Comparison of ENCODE assay signal across 12 mouse cellular contexts in genomic region chr12:58638260-58638659, GRCm38 (mm10).
DNase-seq lines count a peak whose midpoint lies in the region; ATAC-seq lines count a peak whose summit lies in the region.
"Had no signal": no experiment of that assay in that cellular context is flagged by ENCODE, and none has a peak within 500 bp of the region (broad histone marks: within the 10 kb centered on the region; RNA-seq: fewer than 3 reads in every experiment).

No protein-coding gene starts in this region.

- DNase-seq in heart, postnatal 10 days: peak; percentile 22 to 39
- no peak for DNase-seq in heart, adult 9 months (ENCODE audit: low spot score in 2 of 2)
- DNase-seq in layer of hippocampus, adult 9-11 months: peak; percentile 25
- no peak for DNase-seq in layer of hippocampus, postnatal 36 days
- peak; percentile 24 for DNase-seq in NIH3T3 (ENCODE audit: low read depth)
- DNase-seq in embryonic facial prominence, embryonic 14.5 days (ENCODE audit: low spot score): peak; percentile 38
- no peak for DNase-seq in right cerebral cortex, postnatal 4 days
- DNase-seq: cerebellum, postnatal 25 days; gastrocnemius, postnatal 10 days; thymus, postnatal 14 days had no signal

- H3K27ac ChIP-seq in embryonic facial prominence, embryonic 14.5 days (replicated peaks; ENCODE audit: low read depth, low read length): no peak overlapping the region

- no peaks in the 10 kb centered on the region for H3K9me3 ChIP-seq in embryonic facial prominence, embryonic 14.5 days (ENCODE audit: control insufficient read depth, low read length)
- H3K9me3 ChIP-seq: G1E had no signal

- H3K27me3 ChIP-seq in embryonic facial prominence, embryonic 14.5 days (replicated peaks; ENCODE audit: control insufficient read depth, insufficient read depth, low read length): no peaks in the 10 kb centered on the region

- H3K36me3 ChIP-seq in embryonic facial prominence, embryonic 14.5 days (ENCODE audit: control insufficient read depth, insufficient read depth, low read length): no peaks in the 10 kb centered on the region
- H3K36me3 ChIP-seq: G1E had no signal

- no peak for ATAC-seq in embryonic facial prominence, embryonic 14.5 days (ENCODE audit: low read depth)

- 68% methylated on average over 3 of the region's 3 CpGs for WGBS in embryonic facial prominence, embryonic 14.5 days

- no peak overlapping the region for H3K4me2 ChIP-seq in embryonic facial prominence, embryonic 14.5 days (ENCODE audit: low read depth, low read length)

- intact Hi-C loops in heart, postnatal 10 days (cut with DNase I): loop anchor here (5.0 to 10.0 kb wide), 4 partner anchors 371 to 811 kb away; partner anchors contain the start of genes Clec14a and Sstr1

- no peak overlapping the region for H3K9ac ChIP-seq in embryonic facial prominence, embryonic 14.5 days (ENCODE audit: low read depth, low read length)

- no peak overlapping the region for H3K4me3 ChIP-seq in embryonic facial prominence, embryonic 14.5 days (ENCODE audit: low read depth, low read length)
- H3K4me3 ChIP-seq: erythroblast, embryonic 14.5 days had no signal

- H3K4me1 ChIP-seq in embryonic facial prominence, embryonic 14.5 days (ENCODE audit: control insufficient read depth, insufficient read depth, low read length): 0 out of 2 replicates have a peak, but pooled peaks cover 6% of the 10 kb centered on the region

Comparison
In these comparisons a context has a peak if more than half of its experiments do, and no peak if none do; other contexts are left out.
1. DNase-seq: peak in heart, postnatal 10 days (2 of 2), layer of hippocampus, adult 9-11 months (single experiment), NIH3T3 (single experiment) and embryonic facial prominence, embryonic 14.5 days (single experiment); none in heart, adult 9 months (0 of 2), layer of hippocampus, postnatal 36 days (0 of 2) and right cerebral cortex, postnatal 4 days (single experiment).